Mouse (Mus musculus): ENCODE measurements around the gene Herc3.

DNA sequence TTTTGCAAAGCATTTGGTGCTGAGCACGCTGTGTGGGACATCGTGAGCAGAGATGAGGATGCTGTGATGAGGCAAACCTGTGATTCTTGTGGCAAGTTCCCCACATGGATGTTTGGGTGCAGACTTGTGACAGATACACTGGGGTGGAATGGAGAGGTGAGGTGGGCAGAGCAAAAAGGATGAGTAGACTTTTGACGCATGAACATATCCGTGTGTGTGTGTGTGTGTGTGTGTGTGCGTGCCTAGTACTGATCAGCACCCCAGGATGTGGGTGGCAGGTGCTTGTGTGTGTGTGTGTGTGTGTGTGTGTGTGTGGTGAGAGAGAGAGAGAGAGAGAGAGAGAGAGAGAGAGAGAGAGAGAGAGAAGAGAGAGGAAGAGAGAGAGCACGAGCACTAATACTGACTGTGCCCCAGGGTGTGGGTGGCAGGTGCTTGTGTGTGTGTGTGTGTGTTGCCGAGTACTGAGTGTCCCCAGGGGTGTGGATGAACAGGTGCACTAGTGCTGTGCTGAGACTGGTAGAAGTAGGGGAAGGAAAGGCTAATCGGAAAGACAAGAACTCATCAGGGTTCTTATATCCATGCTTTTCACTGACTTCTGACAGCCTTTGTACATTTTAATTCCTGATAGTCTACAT is 13.0 kb downstream of the Herc3 start:
- TF ChIP-seq EP300 (IDR thresholded peaks at IDR 0.05; ENCODE audit: low read depth), result no peak
- TF ChIP-seq CTCF (IDR thresholded peaks at IDR 0.05; ENCODE audit: low read depth), result no peak

All from liver, embryonic 14.5 days (tissue).